Mouse (Mus musculus) retina, postnatal 7 days (tissue): Measurements from ENCODE around the gene 1190005I06Rik.
A peak's percentile ranks its signal among the peaks of the same experiment; 100 is the strongest.
"Not testable (repeated sequence)": the region's sequence is repeated elsewhere in the genome, so short reads cannot be mapped to it uniquely, and the experiment has no call there.

ENCODE experiments used
- DNase-seq: peaks from one replicate; pipeline ENCODE4 v3.0.0-alpha.2; 2012; ENCODE audit warnings: low read depth, low spot score

1190005I06Rik gene

DNA sequence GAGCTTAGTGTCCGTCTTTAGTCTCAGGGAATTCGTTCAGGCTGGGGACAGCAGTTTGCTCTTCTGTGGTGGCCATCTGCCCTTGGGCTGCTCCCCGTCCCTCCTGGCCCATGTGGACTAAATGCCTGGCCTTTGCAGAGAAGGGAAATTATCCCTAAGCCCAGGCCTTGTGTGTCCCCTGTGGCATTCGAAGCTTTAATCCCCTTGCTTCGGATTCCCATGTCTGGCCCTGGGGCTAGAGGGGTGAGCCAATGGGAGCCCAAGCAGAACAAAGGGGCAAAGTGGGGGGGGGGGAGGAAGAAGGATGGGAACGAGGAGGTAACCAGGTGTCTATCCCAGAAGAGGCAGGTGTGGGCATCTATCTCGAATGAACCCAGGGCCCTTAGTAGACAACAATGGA is at the start of gene 1190005I06Rik:
Gene 1190005I06Rik, minus strand, starts transcription at position 101 of the 400 bp plus-strand sequence.
- DNase-seq = no peak

DNA sequence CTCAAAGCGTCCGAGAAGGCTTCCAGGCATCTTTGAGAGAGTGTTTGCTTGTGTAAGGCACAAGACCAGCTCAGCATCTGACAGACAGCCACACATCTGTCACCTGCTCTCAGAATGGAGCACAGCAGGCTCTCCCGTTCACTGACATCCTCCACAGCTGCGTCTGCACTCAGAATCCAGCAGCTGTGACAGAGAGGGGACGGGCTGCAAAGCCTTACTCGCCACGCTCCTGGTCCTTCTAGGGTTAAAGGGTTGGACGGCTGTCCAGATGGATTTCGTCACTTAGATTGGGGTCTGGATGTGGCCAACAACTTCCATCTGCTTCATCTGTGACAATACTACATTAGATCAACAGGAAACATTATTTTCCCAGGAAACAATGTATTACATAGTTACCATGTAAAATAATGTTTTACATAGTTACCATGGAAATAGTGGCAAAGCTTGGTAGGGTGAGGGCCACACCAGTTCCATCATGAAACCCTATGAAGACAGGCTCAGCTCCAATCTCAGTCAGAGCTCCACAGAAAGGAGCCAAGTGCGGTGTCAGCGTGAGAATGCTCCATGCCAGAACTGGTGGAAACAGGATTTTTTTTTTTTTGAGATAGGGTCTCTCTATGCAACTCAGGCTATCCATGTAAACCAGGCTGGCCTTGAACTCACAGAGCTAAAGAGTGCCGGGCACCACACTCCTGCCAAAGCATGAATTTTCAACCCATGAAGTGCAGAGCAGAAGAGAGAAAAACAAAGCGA is 49.1 kb upstream of the 1190005I06Rik start:
- no peak for DNase-seq

DNA sequence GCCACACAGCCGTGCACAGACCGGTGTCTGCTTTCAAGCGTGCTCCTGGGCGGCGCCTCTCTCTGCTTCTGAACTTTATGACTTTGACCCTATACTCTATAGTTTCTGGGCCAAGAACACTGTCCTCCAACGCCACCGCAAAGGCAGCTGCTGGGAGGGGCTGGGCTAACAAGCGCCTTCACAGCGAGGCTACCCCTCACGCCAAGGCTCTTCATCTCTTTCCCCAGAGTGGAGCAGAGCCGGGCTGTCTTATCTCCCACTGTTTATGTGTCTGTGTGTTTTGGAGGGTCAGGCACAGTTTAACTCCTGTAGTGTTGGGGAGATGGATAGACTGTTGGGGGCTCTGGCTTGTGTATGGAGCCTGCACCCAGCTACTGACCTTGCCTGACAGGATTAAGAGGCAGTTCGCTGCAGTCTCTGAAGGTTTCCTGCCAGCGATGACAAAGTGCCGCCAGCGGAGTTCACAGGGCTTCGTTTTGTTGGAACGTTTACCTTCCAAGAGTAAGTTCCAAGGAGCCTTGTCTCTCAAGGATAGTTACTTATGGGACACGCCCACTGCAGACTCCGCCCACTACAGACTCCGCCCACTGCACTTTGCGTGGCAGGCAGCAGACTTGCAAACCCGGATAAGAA is 46.5 kb upstream of the 1190005I06Rik start:
- no peak for DNase-seq

DNA sequence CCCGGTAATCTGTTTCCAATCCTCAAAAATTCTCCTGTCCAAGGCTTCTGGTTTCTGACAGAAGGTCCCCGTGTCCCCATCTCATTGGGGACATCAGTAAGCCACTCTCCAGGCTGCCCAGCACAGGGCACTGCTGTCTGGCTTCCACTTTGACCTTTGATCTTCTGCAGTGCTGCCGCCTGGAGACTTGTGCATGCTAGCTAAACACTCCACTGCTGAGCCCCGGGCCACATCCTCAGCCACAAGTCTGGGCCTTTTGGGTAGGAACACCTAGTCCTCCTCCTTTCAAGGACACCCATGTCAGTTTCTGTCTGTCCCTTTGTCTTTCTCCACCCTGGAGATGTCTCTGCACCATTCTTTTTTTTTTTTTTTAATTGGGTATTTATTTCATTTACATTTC is 45.5 kb upstream of the 1190005I06Rik start:
- no peak for DNase-seq

DNA sequence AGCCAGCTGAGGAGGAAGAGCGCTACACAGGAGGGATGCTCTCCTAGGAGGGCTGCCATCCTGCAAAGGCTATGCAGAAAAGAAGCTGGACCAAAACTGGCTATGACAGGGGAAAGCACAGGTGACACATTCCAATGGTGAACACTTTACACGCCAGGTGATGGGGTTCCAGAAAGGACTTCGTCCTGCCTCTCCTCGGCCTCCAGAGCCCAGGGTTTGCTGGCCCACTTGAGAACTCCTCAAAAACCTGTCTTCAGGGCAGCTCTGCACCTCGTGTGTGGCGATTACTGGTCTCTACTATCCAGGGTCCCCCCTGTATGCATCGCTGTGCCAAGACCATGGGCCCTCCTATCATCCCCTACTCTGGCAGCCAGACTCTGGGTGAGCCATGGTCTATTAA is 41.1 kb upstream of the 1190005I06Rik start:
- DNase-seq = no peak

DNA sequence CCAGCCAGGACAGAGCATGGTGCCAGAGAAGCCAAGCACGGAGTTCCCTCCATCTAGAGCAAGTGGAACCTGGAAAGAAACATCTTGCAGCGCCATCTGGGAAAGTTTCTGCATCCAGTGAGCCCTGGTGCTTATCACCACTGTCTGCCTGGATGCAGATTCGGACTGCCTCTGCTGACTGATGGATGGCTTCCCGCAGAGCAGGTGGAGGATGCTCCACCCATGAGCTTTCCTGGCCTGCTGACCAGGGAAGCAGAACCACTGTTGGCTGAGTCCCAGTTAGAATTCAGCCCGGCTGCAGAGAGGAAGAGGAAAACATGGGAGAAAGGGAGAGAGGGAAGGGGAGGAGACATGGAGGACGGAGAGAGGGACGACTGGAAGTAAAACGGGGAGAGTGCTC is 40.4 kb upstream of the 1190005I06Rik start:
- DNase-seq = no peak

DNA sequence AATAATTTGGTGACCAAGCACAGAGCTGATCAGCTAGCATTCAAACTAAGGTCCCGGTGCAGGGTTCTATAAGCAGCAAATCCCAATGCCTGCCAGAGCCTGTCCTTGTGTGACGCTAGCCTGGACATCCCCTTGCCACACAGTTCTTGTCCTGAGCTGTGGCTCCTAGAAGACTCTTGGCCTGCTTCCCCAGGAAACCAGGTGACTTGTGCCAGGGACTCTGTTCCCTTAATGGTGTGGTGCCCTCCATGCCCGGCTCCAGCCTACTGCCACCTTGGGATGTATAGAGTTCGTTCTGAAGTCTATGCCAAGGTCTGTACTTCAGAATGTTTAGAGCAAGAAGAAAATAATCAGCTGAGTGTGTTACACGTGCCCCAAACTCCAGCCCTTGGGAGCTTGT is 39.1 kb upstream of the 1190005I06Rik start:
- no peak for DNase-seq

DNA sequence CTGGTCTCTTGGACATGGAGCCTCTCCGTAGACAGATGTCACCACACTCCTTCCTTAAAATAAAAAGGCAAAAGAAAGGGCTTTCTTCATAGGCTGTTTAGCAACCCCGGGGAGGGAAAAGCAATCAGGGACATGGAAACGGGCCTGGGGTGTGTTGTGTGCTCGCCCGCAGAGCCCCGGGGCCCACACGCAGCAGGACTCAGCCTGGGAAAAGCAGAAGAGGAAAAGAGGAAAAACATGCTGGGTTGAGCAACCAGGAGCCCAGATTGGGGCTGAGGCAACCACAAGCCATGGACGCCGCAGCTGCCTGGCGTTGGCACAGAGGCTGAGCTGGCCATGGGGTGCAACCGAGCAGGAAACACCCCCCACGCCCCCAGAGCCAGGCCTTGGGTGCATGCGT is 38.6 kb upstream of the 1190005I06Rik start:
- DNase-seq = no peak

DNA sequence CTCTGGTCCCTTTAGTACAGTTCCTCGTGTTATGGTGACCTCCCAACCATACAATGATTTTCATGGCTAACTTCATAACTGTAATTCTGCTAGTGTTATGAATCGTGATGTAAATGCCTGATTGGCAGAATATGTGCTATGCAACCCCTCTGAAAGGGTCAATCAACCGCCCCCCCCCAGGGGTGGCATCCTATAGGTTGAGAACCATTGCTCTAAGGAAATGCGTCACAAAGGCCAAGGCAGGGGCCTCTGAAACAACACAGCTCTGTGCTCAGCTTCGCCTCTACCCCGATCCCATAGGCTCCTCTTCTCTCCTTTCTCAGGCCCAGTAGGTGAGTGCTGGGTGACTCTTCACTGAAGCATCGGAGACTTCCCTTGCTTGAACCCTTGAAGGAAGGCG is 38.2 kb upstream of the 1190005I06Rik start:
- DNase-seq = no peak

DNA sequence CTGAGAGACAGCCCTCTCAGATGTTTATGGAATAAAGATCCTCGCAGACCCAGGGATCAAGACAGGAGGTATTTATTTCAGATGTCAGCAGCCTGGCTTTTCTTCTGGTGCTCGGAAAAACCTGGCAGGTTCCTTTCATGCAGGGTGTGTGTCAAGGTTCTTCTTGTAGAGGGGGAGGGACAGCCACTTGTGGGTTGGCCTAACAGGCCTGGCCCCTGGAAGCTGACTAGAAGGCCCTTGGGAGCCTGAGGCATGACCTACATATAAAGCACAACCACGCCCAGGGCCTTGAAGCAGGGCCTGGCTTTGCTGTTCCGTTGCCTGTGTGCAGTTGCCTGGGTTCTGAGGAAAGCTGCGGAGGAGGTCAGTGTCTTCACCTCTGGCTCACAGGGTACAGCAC is 37.7 kb upstream of the 1190005I06Rik start:
- no peak for DNase-seq

DNA sequence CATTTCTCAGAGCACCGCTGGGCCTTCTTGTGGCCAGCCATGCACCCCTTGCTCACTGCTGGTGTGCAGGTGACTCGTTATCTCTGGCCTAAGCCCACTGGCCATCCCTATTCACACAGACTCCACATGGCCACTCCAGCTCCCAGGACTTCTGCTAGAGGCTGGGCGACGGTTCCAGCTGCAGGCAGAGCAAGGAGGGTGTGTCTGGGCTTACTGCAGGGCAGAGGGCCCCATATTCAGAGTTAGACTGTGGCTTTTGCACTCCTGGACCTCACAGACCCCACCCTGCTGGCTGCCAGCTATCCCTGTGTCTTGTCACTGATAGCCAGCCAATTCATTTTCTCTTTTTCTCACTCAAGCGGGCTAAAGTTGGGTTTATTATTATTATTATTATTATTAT is 36.6 kb upstream of the 1190005I06Rik start:
- no peak for DNase-seq

DNA sequence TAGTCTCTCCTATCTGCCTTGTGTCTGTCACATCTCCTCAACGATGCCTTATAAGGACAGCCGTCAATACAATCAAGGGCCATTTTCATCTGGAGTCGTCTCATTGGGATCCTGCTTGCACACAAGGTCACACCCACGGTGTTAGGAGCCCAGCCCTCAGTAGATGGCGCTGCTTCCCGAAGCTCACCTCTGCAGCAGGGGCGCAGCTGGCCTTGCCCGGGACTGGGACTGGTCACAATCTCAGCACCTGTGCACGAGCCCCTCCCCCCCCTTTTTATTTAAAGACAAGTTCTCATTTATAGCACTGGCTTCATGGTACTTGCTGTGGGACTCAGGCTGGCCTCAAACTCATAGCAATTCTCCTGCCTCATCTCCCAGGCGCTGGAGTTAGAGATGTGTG is 36.2 kb upstream of the 1190005I06Rik start:
- DNase-seq = no peak

DNA sequence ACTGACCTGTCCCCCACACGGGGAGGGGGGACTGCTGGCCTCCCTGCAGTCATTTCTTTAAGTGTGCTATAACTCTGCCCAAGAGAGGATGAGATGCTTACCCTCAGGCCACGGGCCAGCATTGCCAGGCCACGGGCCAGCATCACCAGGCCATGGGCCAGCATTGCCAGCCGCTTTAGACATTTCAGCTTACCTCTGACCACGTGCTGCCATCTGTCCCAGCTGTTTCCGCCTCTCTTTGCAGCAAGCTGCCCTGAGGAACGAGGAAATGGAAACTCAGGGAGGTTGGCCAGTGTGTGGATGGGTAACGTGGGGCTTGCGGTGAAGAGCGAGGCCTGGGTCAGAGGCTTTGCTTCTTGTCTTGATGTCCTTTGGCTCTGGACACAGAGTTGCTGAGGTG is 33.7 kb upstream of the 1190005I06Rik start:
- no peak for DNase-seq

DNA sequence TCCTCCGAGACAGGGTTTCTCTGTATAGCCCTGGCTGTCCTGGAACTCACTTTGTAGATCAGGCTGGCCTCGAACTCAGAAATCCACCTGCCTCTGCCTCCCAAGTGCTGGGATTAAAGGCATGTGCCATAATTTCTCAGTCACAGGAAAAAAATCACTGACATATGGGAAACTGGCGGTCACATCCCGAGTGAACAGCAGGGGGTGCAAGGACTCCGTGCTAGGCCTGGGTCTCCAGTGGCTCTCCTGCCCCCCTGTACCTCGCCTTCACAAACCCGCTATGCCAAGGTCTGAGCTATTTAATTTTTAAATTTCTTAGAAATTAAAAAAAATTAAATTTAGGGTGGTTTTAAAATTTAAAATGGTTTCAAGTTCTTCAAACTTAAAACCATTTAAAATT is 33.0 kb upstream of the 1190005I06Rik start:
- DNase-seq = not testable (repeated sequence)

DNA sequence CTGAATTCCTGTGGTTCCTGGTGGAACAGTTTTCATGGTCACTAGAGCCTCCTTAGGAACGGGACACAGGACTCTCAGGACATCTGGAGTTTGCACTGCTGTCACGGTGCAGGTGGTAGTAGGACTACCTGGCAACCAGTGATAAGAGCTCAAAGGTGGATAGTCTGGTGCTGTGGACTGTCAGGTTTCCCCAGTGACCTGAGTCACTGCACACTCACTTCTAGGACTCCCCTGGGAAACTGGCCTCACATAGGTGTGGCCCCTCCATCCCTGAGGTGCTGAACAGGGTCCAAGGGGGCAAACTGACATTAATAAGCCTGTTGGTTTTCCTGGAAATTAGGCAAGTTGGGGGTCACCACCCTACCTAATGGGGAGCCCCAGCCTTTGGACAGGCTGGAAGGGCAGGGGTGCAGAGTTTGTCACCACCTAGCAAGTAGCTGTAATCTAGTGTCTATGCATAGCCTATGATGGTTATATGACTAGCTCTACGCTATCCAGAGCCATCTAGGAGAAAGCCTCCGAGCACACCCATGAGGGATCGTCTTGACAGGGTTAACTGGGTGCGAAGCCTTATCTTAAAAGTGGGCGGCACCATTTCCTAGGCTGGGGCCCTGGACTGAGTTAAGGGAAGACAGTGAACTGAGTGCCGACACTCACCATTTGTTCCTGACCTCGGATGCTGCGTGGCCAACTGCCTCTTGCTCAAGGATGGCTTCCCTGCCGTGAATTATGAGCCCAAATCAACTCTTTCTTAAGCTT is 32.4 kb upstream of the 1190005I06Rik start:
- no peak for DNase-seq

DNA sequence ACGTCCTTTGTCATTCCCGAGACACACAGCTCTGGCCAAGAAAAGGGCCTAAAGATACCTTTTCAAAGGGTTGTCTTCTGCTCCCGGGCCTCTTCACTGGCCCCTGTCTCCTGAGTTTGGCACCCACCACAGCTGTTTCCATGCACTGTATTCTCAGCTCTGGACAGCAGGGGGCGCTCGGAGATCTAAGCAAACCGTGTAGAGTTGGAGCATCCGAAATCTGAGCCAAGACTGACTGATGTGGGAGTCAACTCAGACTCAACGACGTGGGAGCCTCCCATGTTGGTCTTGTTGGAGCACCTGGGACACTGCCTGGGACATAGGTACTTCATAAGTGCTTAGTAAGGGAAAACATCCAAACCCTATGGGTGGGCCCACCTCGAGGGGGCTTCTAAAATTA is 31.0 kb upstream of the 1190005I06Rik start:
- peak; percentile 78 for DNase-seq

DNA sequence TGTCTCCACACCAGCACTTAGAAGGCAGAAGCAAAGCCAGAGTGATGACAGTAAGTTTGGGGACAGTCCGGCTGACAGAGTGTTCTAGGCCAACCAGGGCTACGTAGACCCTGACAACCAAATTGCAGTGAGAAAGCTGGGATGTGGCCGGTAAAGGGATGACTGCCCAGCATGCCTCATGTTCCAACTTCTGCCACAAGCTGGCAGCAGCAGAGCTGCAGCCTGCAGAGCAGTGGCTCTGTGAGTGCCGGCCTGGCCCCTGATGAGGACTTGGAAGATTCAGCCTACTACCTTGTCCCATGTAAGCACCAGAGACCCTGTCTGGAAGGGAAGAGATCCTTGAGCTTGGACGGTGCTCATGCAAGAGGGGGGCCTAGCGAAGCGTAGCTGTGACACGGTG is 28.3 kb upstream of the 1190005I06Rik start:
- DNase-seq = no peak

DNA sequence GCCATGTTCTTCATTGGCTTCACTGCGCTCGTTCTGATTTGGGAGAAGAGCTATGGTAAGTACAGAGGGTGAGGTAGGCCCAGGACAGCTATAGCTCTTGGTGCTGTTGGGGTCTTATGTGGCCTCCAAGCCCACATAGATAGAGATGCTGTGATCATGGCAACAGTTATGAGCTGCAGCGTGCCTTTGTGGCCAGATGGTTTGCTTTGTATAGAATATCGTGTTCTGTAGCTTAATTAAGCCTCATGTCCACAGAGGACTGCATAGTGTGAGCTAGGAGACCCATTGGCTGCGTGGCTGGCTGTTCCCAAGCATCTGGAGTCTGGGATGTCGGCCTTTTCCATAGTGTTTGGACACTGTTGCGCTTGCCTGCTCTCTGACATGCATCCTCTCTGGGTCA is 25.9 kb upstream of the 1190005I06Rik start:
- no peak for DNase-seq

DNA sequence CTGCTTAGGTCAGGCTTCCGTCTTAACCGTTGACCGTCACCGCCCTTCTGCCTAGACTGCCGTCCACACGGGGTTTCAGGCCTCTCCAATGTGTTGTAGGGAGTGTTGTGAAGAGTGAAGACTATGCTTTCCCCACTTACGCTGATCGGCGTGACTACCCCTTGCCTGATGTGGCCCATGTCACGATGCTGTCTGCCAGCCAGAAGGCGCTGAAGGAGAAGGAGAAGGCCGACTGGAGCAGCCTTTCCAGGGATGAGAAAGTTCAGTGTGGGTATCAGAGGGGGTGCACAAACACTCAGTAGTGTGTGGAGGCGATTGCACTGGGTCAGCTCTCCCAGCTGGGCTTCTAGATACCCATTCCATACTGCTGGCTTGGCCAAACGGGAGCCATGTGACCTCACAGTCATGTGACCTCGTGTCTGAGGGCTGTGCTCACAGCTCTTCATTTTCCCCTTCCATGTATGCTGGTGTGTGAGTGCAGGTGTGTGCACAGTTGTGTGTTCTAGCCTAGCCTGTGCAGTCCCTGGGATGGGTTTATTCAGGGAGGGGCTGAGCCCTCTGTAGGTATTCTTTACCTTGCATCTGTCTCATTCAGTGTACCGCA is 25.3 kb upstream of the 1190005I06Rik start:
- no peak for DNase-seq

DNA sequence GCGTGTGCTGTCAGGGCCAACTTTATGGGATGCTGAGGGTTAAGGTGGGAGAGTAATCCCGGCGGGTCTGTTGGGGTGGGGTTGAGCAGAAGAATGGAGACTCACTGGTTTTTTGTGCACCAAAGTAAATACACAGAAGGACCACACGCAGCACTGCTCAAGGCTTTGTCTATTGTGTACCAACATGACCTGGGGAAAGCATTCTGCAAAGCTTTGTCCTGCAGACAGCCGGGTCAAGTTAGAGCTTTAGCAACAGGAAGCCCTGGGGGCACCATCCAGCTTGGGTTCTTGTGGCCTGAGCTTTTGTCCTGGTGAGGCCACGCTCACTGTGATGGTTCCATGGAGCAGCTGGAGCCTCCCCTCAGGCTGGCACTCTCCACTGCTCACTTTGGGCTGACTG is 24.3 kb upstream of the 1190005I06Rik start:
- DNase-seq = no peak

DNA sequence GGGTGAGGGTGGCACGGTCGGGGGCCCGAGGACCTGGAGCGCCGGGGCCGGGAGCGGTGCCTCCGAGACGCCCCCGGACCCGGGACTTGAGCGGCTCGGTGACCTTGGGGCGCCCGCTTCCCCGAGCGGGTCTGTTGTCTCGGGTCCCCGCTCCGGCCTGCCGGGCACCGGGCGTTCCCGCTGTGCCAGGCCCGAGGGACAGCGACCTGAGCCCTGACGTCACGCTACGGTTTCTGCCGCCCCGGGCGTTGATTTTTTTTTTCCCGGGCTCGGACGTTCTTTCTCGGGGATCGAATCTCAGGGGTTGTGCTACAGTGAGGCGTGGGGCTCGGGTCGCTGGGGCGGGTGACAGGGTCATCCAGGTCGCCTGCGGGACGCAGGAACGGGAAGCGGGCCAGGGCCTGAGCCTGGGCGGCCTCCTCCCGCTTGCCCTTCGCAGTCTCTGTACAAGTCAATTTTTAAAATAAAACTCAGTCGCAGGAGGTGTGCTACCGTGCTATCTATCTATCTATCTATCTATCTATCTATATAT is 21.0 kb upstream of the 1190005I06Rik start, which contains the start of gene Emc8:
Gene Emc8, minus strand, starts transcription at position 200 of the 532 bp plus-strand sequence.
- no peak for DNase-seq
